Mouse (Mus musculus): ENCODE measurements around the gene Pigk.

The Pigk gene

GRCm38 (mm10) chr3:152792601-152793000 lies 78.7 kb downstream of the Pigk start:
- H3K4me1 ChIP-seq (replicated peaks; ENCODE audit: low read depth, low read length), result no peaks in the 10 kb centered on the region
- no peaks in the 10 kb centered on the region for H3K27me3 ChIP-seq (ENCODE audit: insufficient read depth, low read length)
- H3K4me3 ChIP-seq (replicated peaks; ENCODE audit: low read length), result no peak overlapping the region
- TF ChIP-seq POU5F1 (IDR thresholded peaks at IDR 0.05; ENCODE audit: borderline replicate concordance, low read length), result no peak
- no peak for TF ChIP-seq CTCF (conservative IDR thresholded peaks at IDR 0.05; ENCODE audit: low read length)
- no peak for TF ChIP-seq NANOG (IDR thresholded peaks at IDR 0.05; ENCODE audit: borderline replicate concordance, low read length)
- H3K9me3 ChIP-seq (ENCODE audit: low read length), result no peaks in the 10 kb centered on the region
- H3K36me3 ChIP-seq (ENCODE audit: insufficient read depth, low read length), result peaks cover 6% of the 10 kb centered on the region; the same call in 1 of the 2 replicates

DNA sequence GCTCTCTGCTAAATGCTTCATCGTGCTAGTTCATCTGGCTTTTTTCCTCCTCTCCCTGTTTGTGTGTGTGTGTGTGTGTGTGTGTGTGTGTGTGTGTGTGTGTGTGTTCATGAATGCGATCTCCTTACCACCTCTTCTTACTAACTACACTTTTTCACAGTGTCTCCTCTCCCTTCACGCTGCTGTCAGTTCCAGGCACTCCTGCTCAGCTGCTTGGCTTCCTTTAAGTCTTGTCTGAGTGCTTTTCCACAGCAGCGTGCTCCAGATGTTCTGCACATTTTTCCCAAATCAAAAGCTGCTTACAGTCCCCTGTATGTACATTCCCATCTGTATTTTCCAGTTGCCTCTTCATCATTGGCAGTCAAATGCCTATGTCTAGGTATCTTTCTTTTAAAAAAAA lies 79.1 kb downstream of the Pigk start:
- H3K4me1 ChIP-seq (replicated peaks; ENCODE audit: low read depth, low read length), result no peaks in the 10 kb centered on the region
- H3K9me3 ChIP-seq (ENCODE audit: low read length), result no peaks in the 10 kb centered on the region
- H3K27me3 ChIP-seq (ENCODE audit: insufficient read depth, low read length), result no peaks in the 10 kb centered on the region
- H3K4me3 ChIP-seq (replicated peaks; ENCODE audit: low read length), result no peak overlapping the region
- H3K36me3 ChIP-seq (ENCODE audit: insufficient read depth, low read length), result 0 out of 2 replicates have a peak, but pooled peaks cover 1% of the 10 kb centered on the region
- TF ChIP-seq NANOG (IDR thresholded peaks at IDR 0.05; ENCODE audit: borderline replicate concordance, low read length) (no peak), POU5F1 (IDR thresholded peaks at IDR 0.05; ENCODE audit: borderline replicate concordance, low read length) (no peak), CTCF (conservative IDR thresholded peaks at IDR 0.05; ENCODE audit: low read length) (no peak)

- Histone ChIP-seq H3K4me1 (replicated peaks; ENCODE audit: low read depth, low read length) (no peaks in the 10 kb centered on the region), H3K9me3 (ENCODE audit: low read length) (peaks cover 24% of the 10 kb centered on the region), H3K4me3 (replicated peaks; ENCODE audit: low read length) (no peak overlapping the region), H3K36me3 (ENCODE audit: insufficient read depth, low read length) (no peaks in the 10 kb centered on the region), H3K27me3 (ENCODE audit: insufficient read depth, low read length) (no peaks in the 10 kb centered on the region)
- TF ChIP-seq CTCF (conservative IDR thresholded peaks at IDR 0.05; ENCODE audit: low read length), result no peak
- no peak for TF ChIP-seq POU5F1 (IDR thresholded peaks at IDR 0.05; ENCODE audit: borderline replicate concordance, low read length)
- no peak for TF ChIP-seq NANOG (IDR thresholded peaks at IDR 0.05; ENCODE audit: borderline replicate concordance, low read length)
These were observed 82.3 kb downstream of the Pigk start for GRCm38 (mm10) chr3:152796216-152796615.

- no peaks in the 10 kb centered on the region for H3K27me3 ChIP-seq (ENCODE audit: insufficient read depth, low read length)
- no peak overlapping the region for H3K4me3 ChIP-seq (replicated peaks; ENCODE audit: low read length)
- no peaks in the 10 kb centered on the region for H3K4me1 ChIP-seq (replicated peaks; ENCODE audit: low read depth, low read length)
- H3K9me3 ChIP-seq (ENCODE audit: low read length), result peaks cover 26% of the 10 kb centered on the region
- TF ChIP-seq POU5F1 (IDR thresholded peaks at IDR 0.05; ENCODE audit: borderline replicate concordance, low read length), result no peak
- no peak for TF ChIP-seq NANOG (IDR thresholded peaks at IDR 0.05; ENCODE audit: borderline replicate concordance, low read length)
- TF ChIP-seq CTCF (conservative IDR thresholded peaks at IDR 0.05; ENCODE audit: low read length), result no peak
- H3K36me3 ChIP-seq (ENCODE audit: insufficient read depth, low read length), result no peaks in the 10 kb centered on the region
These were observed 83.5 kb downstream of the Pigk start for GRCm38 (mm10) chr3:152797354-152797753.

DNA sequence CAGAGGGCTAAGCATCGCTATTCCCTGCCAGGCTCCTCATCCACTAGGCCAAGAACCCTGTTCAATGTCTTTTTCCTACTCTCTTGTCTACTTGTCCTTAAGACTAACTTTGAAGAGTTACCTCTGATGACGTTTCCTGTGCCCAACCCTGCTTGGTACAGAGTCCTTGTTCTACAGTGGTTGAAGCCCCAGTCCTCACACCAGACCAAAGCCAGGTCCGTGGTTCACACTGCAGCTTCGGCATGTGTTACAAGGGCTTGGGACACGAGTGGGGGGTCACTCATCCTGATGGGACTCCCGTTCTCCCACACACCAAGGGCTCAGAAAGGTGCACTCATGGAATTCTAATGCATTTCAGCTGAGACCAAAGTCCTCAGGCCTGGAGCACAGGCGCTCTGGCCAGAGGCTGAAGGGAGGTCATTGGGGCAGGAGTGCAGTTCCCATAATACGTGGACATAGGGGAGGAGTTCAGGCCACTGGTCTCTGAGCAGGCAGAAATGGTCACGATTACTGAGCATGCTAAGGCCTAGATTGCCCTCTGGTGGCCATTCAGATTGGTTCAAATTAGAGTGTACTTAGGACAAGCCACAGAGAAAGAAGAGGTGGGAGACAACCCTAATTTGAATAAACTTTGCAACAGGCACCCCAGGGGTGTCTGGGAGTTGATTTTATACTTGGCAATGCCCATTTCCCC lies 86.0 kb downstream of the Pigk start:
- no peak for TF ChIP-seq NANOG (IDR thresholded peaks at IDR 0.05; ENCODE audit: borderline replicate concordance, low read length)
- no peak for TF ChIP-seq CTCF (conservative IDR thresholded peaks at IDR 0.05; ENCODE audit: low read length)
- TF ChIP-seq POU5F1 (IDR thresholded peaks at IDR 0.05; ENCODE audit: borderline replicate concordance, low read length), result no peak
- Histone ChIP-seq H3K36me3 (ENCODE audit: insufficient read depth, low read length) (no peaks in the 10 kb centered on the region), H3K27me3 (ENCODE audit: insufficient read depth, low read length) (no peaks in the 10 kb centered on the region), H3K4me1 (replicated peaks; ENCODE audit: low read depth, low read length) (no peaks in the 10 kb centered on the region), H3K9me3 (ENCODE audit: low read length) (peaks cover 29% of the 10 kb centered on the region), H3K4me3 (replicated peaks; ENCODE audit: low read length) (no peak overlapping the region)

GRCm38 (mm10) chr3:152813905-152814304 lies 100.0 kb downstream of the Pigk start:
- Histone ChIP-seq H3K4me1 (replicated peaks; ENCODE audit: low read depth, low read length) (no peaks in the 10 kb centered on the region), H3K36me3 (ENCODE audit: insufficient read depth, low read length) (no peaks in the 10 kb centered on the region), H3K4me3 (replicated peaks; ENCODE audit: low read length) (no peak overlapping the region), H3K9me3 (ENCODE audit: low read length) (peaks cover 37% of the 10 kb centered on the region), H3K27me3 (ENCODE audit: insufficient read depth, low read length) (no peaks in the 10 kb centered on the region)
- TF ChIP-seq POU5F1 (IDR thresholded peaks at IDR 0.05; ENCODE audit: borderline replicate concordance, low read length) (no peak), CTCF (conservative IDR thresholded peaks at IDR 0.05; ENCODE audit: low read length) (no peak), NANOG (IDR thresholded peaks at IDR 0.05; ENCODE audit: borderline replicate concordance, low read length) (no peak)

DNA sequence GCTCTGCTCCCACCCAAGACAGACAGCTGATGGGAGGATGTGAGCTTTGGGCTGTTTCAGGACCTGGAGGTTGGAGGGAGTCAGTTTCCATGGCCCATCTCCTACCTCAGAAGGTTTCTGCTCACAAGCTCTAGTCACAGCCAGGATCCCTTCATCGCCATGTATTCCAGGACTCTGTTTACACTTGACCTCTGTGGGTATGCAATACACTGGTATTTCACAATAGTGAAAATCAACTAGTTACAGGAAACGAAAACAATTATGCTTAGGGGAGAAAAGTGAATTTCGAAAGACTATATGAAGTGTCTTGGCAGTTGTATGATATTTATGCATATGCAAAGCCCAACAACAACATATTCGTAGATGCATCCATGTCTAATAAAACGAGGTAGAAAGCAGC lies 101.2 kb downstream of the Pigk start:
- Histone ChIP-seq H3K9me3 (ENCODE audit: low read length) (peaks cover 26% of the 10 kb centered on the region), H3K36me3 (ENCODE audit: insufficient read depth, low read length) (no peaks in the 10 kb centered on the region)

GRCm38 (mm10) chr3:152820406-152820805 lies 106.5 kb downstream of the Pigk start:
- Histone ChIP-seq H3K4me1 (replicated peaks; ENCODE audit: low read depth, low read length) (no peaks in the 10 kb centered on the region), H3K9me3 (ENCODE audit: low read length) (peaks cover 33% of the 10 kb centered on the region), H3K27me3 (ENCODE audit: insufficient read depth, low read length) (no peaks in the 10 kb centered on the region), H3K4me3 (replicated peaks; ENCODE audit: low read length) (no peak overlapping the region), H3K36me3 (ENCODE audit: insufficient read depth, low read length) (no peaks in the 10 kb centered on the region)
- no peak for TF ChIP-seq POU5F1 (IDR thresholded peaks at IDR 0.05; ENCODE audit: borderline replicate concordance, low read length)
- no peak for TF ChIP-seq CTCF (conservative IDR thresholded peaks at IDR 0.05; ENCODE audit: low read length)
- no peak for TF ChIP-seq NANOG (IDR thresholded peaks at IDR 0.05; ENCODE audit: borderline replicate concordance, low read length)

More for the DNA sequence above, 101.2 kb downstream of the Pigk start:
- H3K27me3 ChIP-seq (ENCODE audit: insufficient read depth, low read length), result no peaks in the 10 kb centered on the region
- H3K4me1 ChIP-seq (replicated peaks; ENCODE audit: low read depth, low read length), result no peaks in the 10 kb centered on the region
- no peak overlapping the region for H3K4me3 ChIP-seq (replicated peaks; ENCODE audit: low read length)
- TF ChIP-seq CTCF (conservative IDR thresholded peaks at IDR 0.05; ENCODE audit: low read length), result no peak
- TF ChIP-seq NANOG (IDR thresholded peaks at IDR 0.05; ENCODE audit: borderline replicate concordance, low read length), result no peak
- no peak for TF ChIP-seq POU5F1 (IDR thresholded peaks at IDR 0.05; ENCODE audit: borderline replicate concordance, low read length)

DNA sequence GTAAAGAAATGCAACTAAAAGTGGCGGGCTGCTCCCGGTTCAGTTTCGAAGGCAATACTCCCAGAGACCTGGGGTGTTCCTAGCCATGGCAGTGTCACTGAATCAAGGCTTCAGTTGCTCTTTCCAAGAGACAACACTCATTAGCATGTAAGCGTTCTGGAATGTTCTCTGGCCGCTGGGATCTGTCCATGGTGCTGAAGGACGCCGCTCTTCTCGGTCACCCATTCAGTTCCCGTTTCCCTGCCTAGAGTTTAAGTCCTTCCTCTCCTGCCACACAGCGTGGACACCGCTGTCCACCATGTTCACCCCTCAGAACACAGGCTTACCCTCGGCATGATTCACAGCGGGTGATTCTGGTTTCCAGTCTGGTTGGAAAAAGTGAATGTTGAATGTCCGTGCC lies 107.3 kb downstream of the Pigk start:
- Histone ChIP-seq H3K9me3 (ENCODE audit: low read length) (peaks cover 41% of the 10 kb centered on the region), H3K4me3 (replicated peaks; ENCODE audit: low read length) (no peak overlapping the region), H3K36me3 (ENCODE audit: insufficient read depth, low read length) (no peaks in the 10 kb centered on the region), H3K27me3 (ENCODE audit: insufficient read depth, low read length) (no peaks in the 10 kb centered on the region), H3K4me1 (replicated peaks; ENCODE audit: low read depth, low read length) (no peaks in the 10 kb centered on the region)
- TF ChIP-seq NANOG (IDR thresholded peaks at IDR 0.05; ENCODE audit: borderline replicate concordance, low read length) (no peak), CTCF (conservative IDR thresholded peaks at IDR 0.05; ENCODE audit: low read length) (no peak), POU5F1 (IDR thresholded peaks at IDR 0.05; ENCODE audit: borderline replicate concordance, low read length) (no peak)
